Mouse (Mus musculus) cerebellum, adult 2 months (tissue): ENCODE measurements around the gene Cblb. TPM values are rescaled to one million over a fixed set of nuclear protein-coding genes. Genes with fewer than 3 reads are reported as not detected.

Experiments used
- DNase-seq, 2 experiments: peaks; one replicate each; pipeline ENCODE4 v3.0.0; 2021
- H3K27ac ChIP-seq: fragments of 200-500 bp; 2 replicates; pipeline ENCODE4 v1.5.1; 2012; ENCODE audit warnings: low read length, control low read depth, inconsistent platforms; ENCODE audit not compliant: insufficient read depth
- H3K27me3 ChIP-seq: fragments of 200-500 bp; 2 replicates; pipeline ENCODE4 v1.6.1; 2012; ENCODE audit warnings: inconsistent platforms, mild to moderate bottlenecking, low read length, moderate library complexity; ENCODE audit not compliant: control insufficient read depth, insufficient read depth
- H3K4me1 ChIP-seq: fragments of 200-500 bp; 2 replicates; pipeline ENCODE4 v1.6.1; 2011; ENCODE audit warnings: low read length; ENCODE audit not compliant: control insufficient read depth, insufficient read depth
- H3K4me3 ChIP-seq: fragments of 200-500 bp; replicated peaks from 2 replicates; pipeline ENCODE3; 2011; ENCODE audit warnings: mild to moderate bottlenecking, low read depth, low read length, control low read depth; ENCODE audit not compliant: insufficient read depth
- CTCF ChIP-seq: fragments of 200-500 bp; IDR thresholded peaks from 2 replicates; pipeline ENCODE4 v1.5.1; 2011; ENCODE audit warnings: low read depth, mild to moderate bottlenecking, control low read depth, low read length, moderate library complexity, borderline replicate concordance; ENCODE audit not compliant: insufficient read depth
- POLR2A ChIP-seq: fragments of 200-500 bp; IDR thresholded peaks from 2 replicates; pipeline ENCODE4 v1.6.1; 2011; ENCODE audit warnings: low read length, control low read depth, borderline replicate concordance; ENCODE audit not compliant: insufficient read depth
- WGBS: fragments of 180-500 bp; shearing (Covaris S2); methylation state at CpG from one replicate; pipeline ENCODE4 v1.1.7; 2018; 5-methylcytosine and 5-hydroxymethylcytosine counted together
- polyA plus RNA-seq: library from polyadenylated mRNA; depleted of rRNA; stranded (reverse); fragments of >200 nt; gene quantifications from 2 replicates; pipeline ENCODE4 v1.2.3, GENCODE M21; 2012

Gene Cblb
- polyA plus RNA-seq, 1 experiment: 14.2 TPM

- no peaks in the 10 kb centered on the region for H3K27me3 ChIP-seq
- no peak for DNase-seq
- H3K27ac ChIP-seq: no peak overlapping the region
- no peaks in the 10 kb centered on the region for H3K4me1 ChIP-seq
- no peak overlapping the region for H3K4me3 ChIP-seq
- WGBS: 89% methylated on average over 4 of the region's 4 CpGs
- TF ChIP-seq CTCF (no peak), POLR2A (no peak)
Observed at GRCm38 (mm10) chr16:52243421-52243973, 212.5 kb downstream of the Cblb start.

- 95% methylated on average over 4 of the region's 4 CpGs for WGBS
- Histone ChIP-seq H3K4me3 (no peak overlapping the region), H3K27ac (no peak overlapping the region), H3K27me3 (no peaks in the 10 kb centered on the region), H3K4me1 (no peaks in the 10 kb centered on the region)
- DNase-seq: no peak
- TF ChIP-seq POLR2A: no peak
- TF ChIP-seq CTCF: no peak
Observed at GRCm38 (mm10) chr16:52250196-52250595, 219.2 kb downstream of the Cblb start.

- TF ChIP-seq POLR2A (no peak), CTCF (no peak)
- no peaks in the 10 kb centered on the region for H3K27me3 ChIP-seq
- H3K27ac ChIP-seq: no peak overlapping the region
- no peak overlapping the region for H3K4me3 ChIP-seq
- no peak for DNase-seq
- no peaks in the 10 kb centered on the region for H3K4me1 ChIP-seq
- 92% methylated on average over 4 of the region's 4 CpGs for WGBS
Observed at GRCm38 (mm10) chr16:52250935-52251334, 219.9 kb downstream of the Cblb start.
